Mouse (Mus musculus) lung, postnatal 36 days (tissue): ENCODE data around the gene Arhgap23.

ENCODE experiments used
- DNase-seq: peaks from one replicate; pipeline ENCODE4 v3.0.0; 2022; ENCODE audit warnings: mixed read lengths

The Arhgap23 gene

GRCm38 (mm10) chr11:97466444-97467160, 51.3 kb downstream of the Arhgap23 start:
- no peak for DNase-seq

- peak; percentile 92 for DNase-seq
Observed at GRCm38 (mm10) chr11:97468639-97469287, 53.4 kb downstream of the Arhgap23 start.

GRCm38 (mm10) chr11:97469828-97470227, 54.5 kb downstream of the Arhgap23 start:
- DNase-seq, result no peak

GRCm38 (mm10) chr11:97471276-97471675, 55.9 kb downstream of the Arhgap23 start:
- DNase-seq, result no peak

- peak; percentile 80 for DNase-seq
Observed at GRCm38 (mm10) chr11:97476334-97477095, 61.2 kb downstream of the Arhgap23 start.

- DNase-seq, result no peak
Observed at GRCm38 (mm10) chr11:97477431-97477830, 62.1 kb downstream of the Arhgap23 start.

GRCm38 (mm10) chr11:97478345-97478744, 63.0 kb downstream of the Arhgap23 start:
- no peak for DNase-seq

GRCm38 (mm10) chr11:97479085-97479484, 63.8 kb downstream of the Arhgap23 start:
- DNase-seq, result no peak

- DNase-seq, result no peak
Observed at GRCm38 (mm10) chr11:97479824-97480223, 64.5 kb downstream of the Arhgap23 start.

GRCm38 (mm10) chr11:97485661-97486060, 70.3 kb downstream of the Arhgap23 start:
- DNase-seq, result no peak

- DNase-seq, result no peak
Observed at GRCm38 (mm10) chr11:97487656-97488055, 72.3 kb downstream of the Arhgap23 start.

GRCm38 (mm10) chr11:97489589-97490324, 74.4 kb downstream of the Arhgap23 start:
- DNase-seq, result peak; percentile 80

GRCm38 (mm10) chr11:97491640-97492039, 76.3 kb downstream of the Arhgap23 start:
- no peak for DNase-seq

- DNase-seq, result no peak
Observed at GRCm38 (mm10) chr11:97492836-97493235, 77.5 kb downstream of the Arhgap23 start.

GRCm38 (mm10) chr11:97497543-97497942, 82.2 kb downstream of the Arhgap23 start:
- DNase-seq, result no peak

GRCm38 (mm10) chr11:97499865-97500719, 84.8 kb downstream of the Arhgap23 start, which contains the start of gene 4933428G20Rik:
4933428G20Rik (minus strand) TSS chr11:97500340.
- no peak for DNase-seq

- no peak for DNase-seq
Observed at GRCm38 (mm10) chr11:97500720-97501448, 85.6 kb downstream of the Arhgap23 start.

- peak; percentile 28 for DNase-seq
Observed at GRCm38 (mm10) chr11:97502383-97502782, 87.0 kb downstream of the Arhgap23 start.

GRCm38 (mm10) chr11:97502846-97503245, 87.5 kb downstream of the Arhgap23 start:
- DNase-seq, result no peak

- no peak for DNase-seq
Observed at GRCm38 (mm10) chr11:97505784-97506183, 90.5 kb downstream of the Arhgap23 start.

- DNase-seq, result no peak
Observed at GRCm38 (mm10) chr11:97506331-97506730, 91.0 kb downstream of the Arhgap23 start.
